Mouse (Mus musculus): ENCODE data around the gene Kcnq2. TPM values are rescaled to one million over a fixed set of nuclear protein-coding genes. Genes with fewer than 3 reads are reported as not detected.

Gene Kcnq2
- 2.9 and 3.8 TPM in 2 replicates for polyA plus RNA-seq (2016; fragmentation: Nextera tagmentation; extraction: Ambion mirVana)

GRCm38 (mm10) chr2:181134591-181135445 is at the start of gene Kcnq2:
Kcnq2 (minus strand) TSS chr2:181135300.
- H3K36me3 ChIP-seq (replicated peaks): no peaks in the 10 kb centered on the region
- H3K4me1 ChIP-seq: peaks cover 17% of the 10 kb centered on the region
- H3K27me3 ChIP-seq (ENCODE audit: poor library complexity, severe bottlenecking): peaks cover 68% of the 10 kb centered on the region
- under 1% methylated on average over 104 of the region's 104 CpGs for WGBS
- H3K4me3 ChIP-seq: peak within 1 kb of the TSS; percentile 71
- DNase-seq (ENCODE audit: extremely low spot score, low spot score): no peak
- H3K9me3 ChIP-seq: no peaks in the 10 kb centered on the region; the same call in 1 of the 2 replicates
- H3K27ac ChIP-seq: peak within 1 kb of the TSS; percentile 78

GRCm38 (mm10) chr2:181180898-181181297 is 45.8 kb upstream of the Kcnq2 start:
- no peak for DNase-seq (ENCODE audit: extremely low spot score, low spot score)
- H3K4me1 ChIP-seq: no peaks in the 10 kb centered on the region
- WGBS: 82% methylated on average over 6 of the region's 6 CpGs
- H3K27ac ChIP-seq: no peak overlapping the region
- no peak overlapping the region for H3K4me3 ChIP-seq
- H3K36me3 ChIP-seq (replicated peaks): no peaks in the 10 kb centered on the region
- no peaks in the 10 kb centered on the region for H3K9me3 ChIP-seq
- no peaks in the 10 kb centered on the region for H3K27me3 ChIP-seq (ENCODE audit: poor library complexity, severe bottlenecking)

DNA sequence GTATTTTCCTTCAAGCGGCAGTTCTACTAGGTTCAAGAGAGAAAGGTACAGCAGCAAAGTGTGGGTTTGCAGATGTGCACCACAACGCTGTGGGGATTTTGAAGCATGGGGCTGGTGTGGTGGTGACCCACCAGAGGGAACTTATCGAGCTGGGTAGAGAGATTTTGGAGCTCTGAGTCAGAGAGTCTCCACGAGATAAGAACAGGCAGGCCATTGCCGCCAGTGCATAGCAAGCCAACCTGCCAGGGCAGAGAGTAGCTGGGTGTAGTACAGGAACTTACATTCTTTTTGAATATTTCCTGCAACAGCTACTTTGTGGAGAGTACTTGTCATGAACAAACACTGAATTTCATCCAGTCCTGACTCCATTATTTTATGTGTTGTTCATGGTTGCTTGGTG is 43.4 kb upstream of the Kcnq2 start:
- WGBS: 90% methylated on average over 5 of the region's 5 CpGs
- Histone ChIP-seq H3K27me3 (ENCODE audit: poor library complexity, severe bottlenecking) (no peaks in the 10 kb centered on the region), H3K27ac (no peak overlapping the region), H3K36me3 (replicated peaks) (no peaks in the 10 kb centered on the region), H3K4me1 (no peaks in the 10 kb centered on the region), H3K9me3 (no peaks in the 10 kb centered on the region), H3K4me3 (no peak overlapping the region)
- DNase-seq (ENCODE audit: extremely low spot score, low spot score): no peak

DNA sequence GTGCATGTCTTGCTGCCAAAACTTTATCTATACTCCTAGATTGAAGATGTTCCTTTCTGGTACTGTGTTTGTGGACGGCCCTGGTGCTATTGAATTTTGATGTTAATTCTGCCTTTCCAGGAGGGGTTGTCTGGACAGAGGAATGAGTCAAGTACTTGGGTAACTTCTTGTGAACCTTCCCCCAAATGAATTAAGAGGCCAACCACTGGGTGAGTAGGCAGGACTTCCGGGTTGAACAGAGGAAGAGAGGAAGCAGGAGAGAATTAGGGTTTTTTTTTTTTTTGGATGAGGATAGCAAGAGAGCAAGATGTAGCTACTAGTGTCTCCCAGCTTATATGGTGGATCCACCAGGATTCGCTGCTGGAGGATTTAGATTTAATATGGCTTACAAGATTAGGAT is 42.9 kb upstream of the Kcnq2 start:
- Histone ChIP-seq H3K9me3 (no peaks in the 10 kb centered on the region), H3K27me3 (ENCODE audit: poor library complexity, severe bottlenecking) (no peaks in the 10 kb centered on the region), H3K4me1 (no peaks in the 10 kb centered on the region), H3K27ac (no peak overlapping the region), H3K4me3 (no peak overlapping the region), H3K36me3 (replicated peaks) (no peaks in the 10 kb centered on the region)
- no peak for DNase-seq (ENCODE audit: extremely low spot score, low spot score)
- 80% methylated on average over 3 of the region's 3 CpGs for whole genome bisulfite sequencing

DNA sequence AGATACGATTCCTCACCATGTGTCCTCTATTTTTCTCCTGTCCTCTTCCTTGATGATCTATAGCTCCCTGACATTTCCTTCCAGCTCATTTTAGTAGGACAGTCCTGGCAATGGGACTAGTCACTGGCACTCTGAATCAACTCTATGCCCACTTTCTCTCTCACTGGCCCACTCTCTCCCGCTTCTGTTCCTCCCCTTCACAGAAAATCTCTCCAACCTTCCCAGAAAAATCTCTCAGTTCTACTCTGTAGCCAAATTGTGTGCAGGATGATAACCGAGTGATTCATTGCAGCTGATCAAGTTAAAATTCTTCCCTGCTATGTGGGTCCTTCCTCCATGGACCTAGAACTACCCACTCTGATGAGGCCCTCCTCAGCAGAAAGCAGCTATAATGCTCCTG is 39.5 kb upstream of the Kcnq2 start:
- no peaks in the 10 kb centered on the region for H3K36me3 ChIP-seq (replicated peaks)
- no peak overlapping the region for H3K27ac ChIP-seq
- DNase-seq (ENCODE audit: extremely low spot score, low spot score): no peak
- H3K4me1 ChIP-seq: no peaks in the 10 kb centered on the region
- 90% methylated on average over 3 of the region's 3 CpGs for WGBS
- H3K9me3 ChIP-seq: peaks cover 2% of the 10 kb centered on the region; the same call in 1 of the 2 replicates
- H3K27me3 ChIP-seq (ENCODE audit: poor library complexity, severe bottlenecking): no peaks in the 10 kb centered on the region
- H3K4me3 ChIP-seq: no peak overlapping the region

- peaks cover 3% of the 10 kb centered on the region; the same call in 1 of the 2 replicates for H3K9me3 ChIP-seq
- H3K27me3 ChIP-seq (ENCODE audit: poor library complexity, severe bottlenecking): 0 out of 2 replicates have a peak, but pooled peaks cover 4% of the 10 kb centered on the region
- no peaks in the 10 kb centered on the region for H3K4me1 ChIP-seq
- no peak overlapping the region for H3K27ac ChIP-seq
- 94% methylated on average over 5 of the region's 5 CpGs for WGBS
- no peaks in the 10 kb centered on the region for H3K36me3 ChIP-seq (replicated peaks)
- no peak for DNase-seq (ENCODE audit: extremely low spot score, low spot score)
- H3K4me3 ChIP-seq: no peak overlapping the region
These were observed 31.4 kb upstream of the Kcnq2 start for GRCm38 (mm10) chr2:181166469-181166868.

DNA sequence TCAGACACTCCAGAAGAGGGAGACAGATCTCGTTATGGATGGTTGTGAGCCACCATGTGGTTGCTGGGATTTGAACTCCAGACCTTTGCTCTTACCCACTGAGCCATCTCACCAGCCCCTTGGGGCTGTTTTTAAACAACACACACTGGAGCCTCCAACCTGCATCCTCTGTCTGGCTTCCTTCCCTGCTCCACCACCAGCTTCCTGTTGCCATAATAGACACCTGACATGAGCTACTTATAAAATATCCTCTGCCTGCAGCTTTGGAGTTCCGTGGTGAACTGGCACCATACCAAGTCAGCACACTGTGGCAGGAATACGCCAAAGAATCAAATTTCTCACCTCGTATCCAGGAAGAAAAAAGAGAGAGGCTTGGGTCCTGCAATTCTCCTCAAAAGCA is 25.7 kb upstream of the Kcnq2 start:
- Histone ChIP-seq H3K36me3 (replicated peaks) (no peaks in the 10 kb centered on the region), H3K4me3 (no peak overlapping the region), H3K27ac (no peak overlapping the region), H3K27me3 (ENCODE audit: poor library complexity, severe bottlenecking) (peaks cover 36% of the 10 kb centered on the region), H3K9me3 (no peaks in the 10 kb centered on the region), H3K4me1 (peaks cover 28% of the 10 kb centered on the region)
- DNase-seq (ENCODE audit: extremely low spot score, low spot score): no peak
- 88% methylated on average over 4 of the region's 4 CpGs for WGBS

DNA sequence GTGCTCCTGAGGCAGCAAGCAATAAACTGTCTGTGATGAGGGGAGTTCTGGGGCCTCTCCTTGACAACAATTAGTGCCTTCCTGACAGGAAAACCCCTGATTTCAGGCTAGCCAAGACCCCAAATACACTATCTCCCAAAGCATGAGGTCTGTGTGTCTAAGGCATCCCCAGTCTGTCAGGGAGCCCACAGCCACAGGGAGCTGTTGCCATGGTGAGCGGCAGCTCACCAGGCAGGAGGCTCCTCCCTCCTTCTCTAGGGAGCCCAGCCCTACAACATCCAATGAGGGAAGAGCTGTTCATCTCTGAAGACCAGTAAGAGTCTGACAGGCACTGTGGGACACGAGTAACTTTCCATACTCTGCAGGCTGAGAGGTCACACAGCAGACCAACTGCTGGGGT is 24.7 kb upstream of the Kcnq2 start:
- H3K4me1 ChIP-seq: peaks cover 29% of the 10 kb centered on the region
- no peak overlapping the region for H3K4me3 ChIP-seq
- no peak overlapping the region for H3K27ac ChIP-seq
- H3K27me3 ChIP-seq (ENCODE audit: poor library complexity, severe bottlenecking): peaks cover 45% of the 10 kb centered on the region
- peak; percentile 30 for DNase-seq (ENCODE audit: extremely low spot score, low spot score)
- H3K9me3 ChIP-seq: no peaks in the 10 kb centered on the region
- H3K36me3 ChIP-seq (replicated peaks): no peaks in the 10 kb centered on the region
- WGBS: 0% methylated on average over 2 of the region's 2 CpGs

DNA sequence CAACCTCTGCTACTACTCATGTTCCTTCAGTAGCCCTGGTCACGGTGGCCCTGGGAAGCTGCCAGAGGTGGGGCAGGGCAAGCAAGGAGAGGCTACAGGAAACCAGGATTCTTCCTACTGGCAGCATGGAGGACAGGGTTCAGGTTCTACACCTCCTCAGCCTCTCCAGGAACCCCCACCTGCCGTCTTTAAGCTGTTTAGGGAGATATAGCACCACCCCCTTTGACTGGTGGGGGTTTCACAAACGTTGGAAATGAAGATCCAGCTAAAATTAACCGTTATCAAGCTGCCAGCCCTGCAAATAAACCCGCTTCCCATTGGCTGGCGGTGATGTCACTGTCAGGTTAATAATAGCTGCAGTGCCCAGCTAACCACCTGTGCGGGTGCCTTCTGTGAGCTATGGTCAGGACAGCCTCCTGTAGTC is 24.0 kb upstream of the Kcnq2 start:
- Histone ChIP-seq H3K36me3 (replicated peaks) (no peaks in the 10 kb centered on the region), H3K27ac (no peak overlapping the region), H3K4me3 (no peak overlapping the region)

GRCm38 (mm10) chr2:181158471-181158870 is 23.4 kb upstream of the Kcnq2 start:
- Histone ChIP-seq H3K27me3 (ENCODE audit: poor library complexity, severe bottlenecking) (peaks cover 58% of the 10 kb centered on the region), H3K9me3 (no peaks in the 10 kb centered on the region), H3K27ac (no peak overlapping the region), H3K36me3 (replicated peaks) (no peaks in the 10 kb centered on the region), H3K4me1 (peaks cover 29% of the 10 kb centered on the region), H3K4me3 (no peak overlapping the region)
- WGBS: 89% methylated on average over 2 of the region's 2 CpGs
- no peak for DNase-seq (ENCODE audit: extremely low spot score, low spot score)

More for the DNA sequence above, 24.0 kb upstream of the Kcnq2 start:
- H3K9me3 ChIP-seq: no peaks in the 10 kb centered on the region
- no peak for DNase-seq (ENCODE audit: extremely low spot score, low spot score)
- H3K27me3 ChIP-seq (ENCODE audit: poor library complexity, severe bottlenecking): peaks cover 51% of the 10 kb centered on the region
- WGBS: 63% methylated on average over 7 of the region's 7 CpGs
- peaks cover 29% of the 10 kb centered on the region for H3K4me1 ChIP-seq

GRCm38 (mm10) chr2:181157716-181158302 is 22.7 kb upstream of the Kcnq2 start:
- H3K9me3 ChIP-seq: no peaks in the 10 kb centered on the region
- H3K27ac ChIP-seq: no peak overlapping the region
- H3K36me3 ChIP-seq (replicated peaks): no peaks in the 10 kb centered on the region
- WGBS: 85% methylated on average over 6 of the region's 6 CpGs
- H3K27me3 ChIP-seq (ENCODE audit: poor library complexity, severe bottlenecking): peaks cover 59% of the 10 kb centered on the region
- DNase-seq (ENCODE audit: extremely low spot score, low spot score): no peak
- peaks cover 29% of the 10 kb centered on the region for H3K4me1 ChIP-seq
- no peak overlapping the region for H3K4me3 ChIP-seq

DNA sequence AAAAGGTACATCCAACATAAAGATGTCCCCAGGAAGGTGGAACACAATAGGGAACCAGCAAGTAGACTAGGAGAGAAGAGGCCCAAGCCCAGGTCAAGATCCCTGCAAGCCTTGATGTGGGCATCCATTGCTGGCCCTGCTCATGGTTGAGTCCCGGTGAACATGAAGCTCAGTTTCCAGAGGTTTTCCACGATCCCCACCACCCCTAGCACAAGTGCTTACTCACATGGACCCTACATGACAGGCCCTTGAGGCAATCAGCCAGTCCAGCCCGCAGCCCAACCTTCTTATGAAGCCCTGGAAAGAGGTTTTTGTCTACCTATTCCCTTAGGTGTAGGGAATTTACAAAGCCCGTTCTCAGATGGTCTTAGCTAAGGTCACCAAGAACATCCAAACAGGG is 22.1 kb upstream of the Kcnq2 start:
- peaks cover 59% of the 10 kb centered on the region for H3K27me3 ChIP-seq (ENCODE audit: poor library complexity, severe bottlenecking)
- H3K4me1 ChIP-seq: peaks cover 29% of the 10 kb centered on the region
- H3K9me3 ChIP-seq: no peaks in the 10 kb centered on the region
- no peaks in the 10 kb centered on the region for H3K36me3 ChIP-seq (replicated peaks)
- peak overlapping the region; percentile 57 for H3K4me3 ChIP-seq
- WGBS: 79% methylated on average over 4 of the region's 4 CpGs
- DNase-seq (ENCODE audit: extremely low spot score, low spot score): no peak
- H3K27ac ChIP-seq: no peak overlapping the region

Data from forebrain, embryonic 10.5 days (tissue).